Mouse (Mus musculus) bone marrow, adult 2 months (tissue): ENCODE results near the gene Bpnt1. TPM values are rescaled to one million over a fixed set of nuclear protein-coding genes. Genes with fewer than 3 reads are reported as not detected.
A peak's percentile ranks its signal among the peaks of the same experiment; 100 is the strongest.
"Not testable (repeated sequence)": the region's sequence is repeated elsewhere in the genome, so short reads cannot be mapped to it uniquely, and the experiment has no call there.

Experiments
- H3K27ac ChIP-seq: fragments of 200-500 bp; 2 replicates; pipeline ENCODE4 v1.5.1; 2012; ENCODE audit warnings: low read depth, mild to moderate bottlenecking, control low read depth, inconsistent platforms, low read length; ENCODE audit not compliant: control insufficient read depth, poor library complexity, insufficient read depth
- H3K4me1 ChIP-seq: fragments of 200-500 bp; 2 replicates; pipeline ENCODE4 v1.6.1; 2011; ENCODE audit warnings: low read length; ENCODE audit not compliant: control insufficient read depth, insufficient read depth
- H3K4me3 ChIP-seq: fragments of 200-500 bp; replicated peaks from 2 replicates; pipeline ENCODE3; 2011; ENCODE audit warnings: mild to moderate bottlenecking, low read depth, low read length, control low read depth; ENCODE audit not compliant: control insufficient read depth
- CTCF ChIP-seq: fragments of 200-500 bp; IDR thresholded peaks from 2 replicates; pipeline ENCODE4 v1.5.1; 2011; ENCODE audit warnings: low read length, control low read depth; ENCODE audit not compliant: control insufficient read depth, insufficient read depth
- POLR2A ChIP-seq: fragments of 200-500 bp; IDR thresholded peaks from 2 replicates; pipeline ENCODE4 v1.6.1; 2011; ENCODE audit warnings: low read depth, mild to moderate bottlenecking, control low read depth, low read length, borderline replicate concordance; ENCODE audit not compliant: control insufficient read depth
- WGBS: fragments of 180-500 bp; shearing (Covaris S2); methylation state at CpG from one replicate; pipeline ENCODE4 v1.1.7; 2018; 5-methylcytosine and 5-hydroxymethylcytosine counted together
- polyA plus RNA-seq: library from polyadenylated mRNA; stranded (reverse); fragments of >200 nt; gene quantifications from 2 replicates; pipeline ENCODE4 v1.2.4, GENCODE M21; 2011; ENCODE audit warnings: low replicate concordance; ENCODE audit not compliant: missing spikeins, insufficient read depth, insufficient read length

The Bpnt1 gene
- polyA plus RNA-seq, 1 experiment: 11.3 TPM

DNA sequence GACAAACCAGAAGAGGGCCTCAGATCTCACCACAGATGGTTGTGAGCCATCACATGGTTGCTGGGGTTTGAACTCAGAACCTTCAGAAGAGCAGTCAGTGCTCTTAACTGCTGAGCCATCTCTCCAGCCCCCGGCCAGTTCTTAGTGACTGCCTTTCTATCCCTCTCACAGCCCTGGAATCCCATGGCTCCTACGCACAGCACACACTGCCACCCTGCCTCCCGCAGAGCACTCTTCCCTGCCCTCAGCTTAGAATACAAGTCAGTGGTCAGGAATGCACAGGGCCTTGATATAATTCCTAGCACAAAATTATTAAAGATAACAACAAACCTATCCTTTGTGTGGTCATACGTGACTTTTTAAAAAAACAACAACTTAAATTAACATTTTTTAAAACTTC, 17.4 kb upstream of the Bpnt1 start:
- TF ChIP-seq CTCF (no peak), POLR2A (no peak)
- 90% methylated on average over 4 of the region's 4 CpGs for WGBS
- no peak overlapping the region for H3K4me3 ChIP-seq
- no peaks in the 10 kb centered on the region for H3K4me1 ChIP-seq
- H3K27ac ChIP-seq: no peak overlapping the region

DNA sequence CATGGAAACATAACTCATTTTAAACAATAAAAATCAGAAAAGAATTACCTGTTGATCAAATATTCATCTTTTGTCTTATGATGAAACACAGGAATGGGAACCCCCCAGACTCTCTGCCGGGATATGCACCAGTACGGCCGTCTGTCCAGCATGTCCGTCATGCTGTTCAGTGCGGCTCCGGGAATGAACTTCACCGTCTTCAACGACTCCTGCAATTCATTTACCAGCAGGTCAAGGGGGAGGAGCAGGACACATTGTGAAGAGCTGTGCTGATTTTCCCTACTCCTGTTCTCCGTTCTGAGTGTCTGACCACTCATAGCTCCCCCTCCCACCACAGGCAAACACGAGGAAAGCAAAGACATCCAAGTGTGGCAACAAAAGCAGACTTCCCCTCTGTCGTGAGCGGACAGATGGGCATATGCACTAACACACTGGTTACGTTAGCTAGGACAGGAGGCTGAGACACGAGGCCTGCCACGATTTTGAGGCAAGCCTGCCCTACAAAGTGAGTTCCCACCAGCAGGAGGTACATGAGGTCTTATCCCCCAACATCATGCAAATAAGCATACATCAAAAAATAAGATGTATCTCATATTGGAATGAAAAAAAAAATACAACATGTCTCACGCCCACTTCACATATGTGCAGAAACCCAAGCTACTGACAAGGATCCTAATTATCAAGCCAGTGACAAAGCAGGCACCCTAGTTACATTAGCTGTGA, 15.9 kb upstream of the Bpnt1 start:
- Histone ChIP-seq H3K4me1 (no peaks in the 10 kb centered on the region), H3K4me3 (no peak overlapping the region), H3K27ac (no peak overlapping the region)
- no peak for TF ChIP-seq POLR2A
- no peak for TF ChIP-seq CTCF
- WGBS: 88% methylated on average over 16 of the region's 16 CpGs

DNA sequence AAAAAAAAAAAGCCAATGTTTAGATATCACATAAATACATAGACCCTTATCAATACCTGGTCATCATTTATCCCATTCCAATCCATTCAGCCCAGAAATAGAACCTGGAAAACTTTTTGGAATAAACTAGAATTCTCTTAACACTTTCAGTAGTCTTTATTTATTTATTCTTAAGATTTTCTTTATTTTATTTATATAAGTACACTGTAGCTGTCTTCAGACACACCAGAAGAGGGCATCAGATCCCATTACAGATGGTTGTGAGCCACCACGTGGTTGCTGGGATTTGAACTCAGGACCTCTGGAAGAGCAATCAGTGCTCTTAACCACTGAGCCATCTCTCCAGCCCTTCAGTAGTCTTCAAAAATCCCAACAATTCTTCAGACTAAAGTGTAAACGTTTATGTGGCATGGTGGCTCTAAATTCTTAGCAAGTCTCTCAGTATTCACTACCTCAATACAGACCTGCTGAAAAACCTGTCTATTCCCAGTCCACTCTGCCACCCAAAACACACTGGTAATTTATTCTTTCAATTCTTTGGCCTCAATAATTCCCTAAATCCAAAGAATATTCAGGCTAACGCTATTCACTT, 4.1 kb upstream of the Bpnt1 start:
- H3K4me3 ChIP-seq, H3K27ac ChIP-seq, H3K4me1 ChIP-seq: not testable (repeated sequence)
- 49% methylated on average over 3 of the region's 3 CpGs for WGBS

DNA sequence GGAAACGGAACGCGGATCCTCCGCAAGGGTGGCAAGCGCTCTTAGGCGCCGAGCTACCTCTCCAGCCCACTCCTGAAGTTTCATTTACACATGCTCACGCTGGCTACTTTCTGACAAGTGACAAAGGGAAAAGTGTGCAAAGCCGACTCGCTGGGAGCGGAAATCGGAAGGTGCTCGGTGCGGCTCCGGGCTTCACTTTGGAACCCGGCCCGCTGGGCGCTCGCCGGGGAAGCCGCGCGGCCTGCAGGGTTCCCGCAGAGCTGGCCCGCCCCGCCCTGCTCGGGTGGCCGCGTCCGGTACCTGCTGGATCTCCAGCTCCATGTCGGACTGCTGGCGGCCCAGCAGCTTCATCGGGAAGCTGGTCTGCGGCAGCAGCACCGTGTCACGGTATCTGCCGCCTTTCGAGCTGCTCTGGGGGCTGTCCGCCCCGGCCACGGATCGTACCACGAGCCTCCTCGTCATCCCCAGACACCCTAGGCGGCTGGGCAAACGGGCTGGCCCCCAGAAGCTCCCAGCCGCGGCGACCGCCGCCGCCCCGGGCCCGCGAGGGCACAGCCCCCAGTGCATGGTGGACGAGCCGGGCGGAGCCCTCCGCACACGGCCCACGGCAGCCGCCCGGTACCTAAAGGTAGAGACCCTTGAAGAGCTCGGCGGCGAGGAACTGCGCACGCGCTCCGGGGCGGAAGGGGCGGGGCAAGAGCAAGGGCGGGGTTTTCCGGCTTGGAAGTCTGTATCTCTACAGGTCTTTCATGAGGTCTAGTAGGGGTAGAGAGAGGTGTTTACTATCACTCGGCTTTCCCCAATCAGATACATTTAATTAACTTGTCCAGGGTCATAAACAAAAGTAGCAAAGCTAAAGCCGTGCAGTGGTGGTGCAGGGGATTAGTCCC, 3.0 kb upstream of the Bpnt1 start, which contains the start of gene Iars2:
Iars2 (minus strand) TSS at position 676 of the 890 bp plus-strand sequence.
- under 1% methylated on average over 76 of the region's 76 CpGs for WGBS
- Histone ChIP-seq H3K27ac (peak within 1 kb of the TSS; percentile 98), H3K4me1 (peaks cover 2% of the 10 kb centered on the region; the same call in 1 of the 2 replicates), H3K4me3 (peak within 1 kb of the TSS; percentile 100)
- TF ChIP-seq CTCF (no peak), POLR2A (peak; percentile 48; the same call in 1 of the 2 replicates)

- H3K4me3 ChIP-seq: no peak overlapping the region
- H3K27ac ChIP-seq: no peak overlapping the region
- 88% methylated on average over 8 of the region's 8 CpGs for WGBS
- TF ChIP-seq CTCF: no peak
- no peak for TF ChIP-seq POLR2A
- peaks cover 2% of the 10 kb centered on the region; the same call in 1 of the 2 replicates for H3K4me1 ChIP-seq
Measured at GRCm38 (mm10) chr1:185329851-185330250, 2.1 kb upstream of the Bpnt1 start.

GRCm38 (mm10) chr1:185331364-185331763, 585 bp upstream of the Bpnt1 start:
- WGBS: 31% methylated on average over 5 of the region's 5 CpGs
- Histone ChIP-seq H3K4me1 (peaks cover 2% of the 10 kb centered on the region; the same call in 1 of the 2 replicates), H3K4me3 (no peak overlapping the region), H3K27ac (no peak overlapping the region)
- TF ChIP-seq POLR2A (no peak), CTCF (no peak)

GRCm38 (mm10) chr1:185333651-185334050, 1.7 kb downstream of the Bpnt1 start:
- Histone ChIP-seq H3K27ac (no peak overlapping the region), H3K4me3 (no peak overlapping the region), H3K4me1 (peaks cover 2% of the 10 kb centered on the region; the same call in 1 of the 2 replicates)
- TF ChIP-seq CTCF (no peak), POLR2A (no peak)
- WGBS: 79% methylated on average over 5 of the region's 5 CpGs

DNA sequence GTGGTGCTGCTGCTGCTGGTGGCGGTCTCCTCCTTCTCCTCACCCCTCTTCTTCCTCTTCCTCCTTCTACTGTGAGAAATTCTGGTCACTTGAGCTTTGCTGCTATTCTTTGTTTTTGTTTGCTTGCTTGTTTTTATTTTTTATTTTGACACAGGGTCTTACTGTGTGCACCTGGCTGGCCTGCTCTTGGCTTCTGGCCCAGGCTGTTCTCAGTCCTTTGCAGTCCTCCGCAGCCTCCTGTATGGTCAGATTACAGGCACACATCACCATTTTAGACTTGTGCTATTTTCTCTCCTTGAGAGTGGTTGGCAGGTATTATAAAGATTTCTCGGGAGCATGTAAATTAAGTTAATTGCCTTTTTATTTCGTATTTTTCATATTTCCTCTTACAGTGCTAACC, 2.2 kb downstream of the Bpnt1 start:
- Histone ChIP-seq H3K4me1 (peaks cover 2% of the 10 kb centered on the region; the same call in 1 of the 2 replicates), H3K4me3 (no peak overlapping the region), H3K27ac (no peak overlapping the region)
- TF ChIP-seq POLR2A (no peak), CTCF (no peak)
- WGBS: 80% methylated on average over 4 of the region's 4 CpGs
